Mouse (Mus musculus): ENCODE measurements around the gene Camk1g.

The Camk1g gene

DNA sequence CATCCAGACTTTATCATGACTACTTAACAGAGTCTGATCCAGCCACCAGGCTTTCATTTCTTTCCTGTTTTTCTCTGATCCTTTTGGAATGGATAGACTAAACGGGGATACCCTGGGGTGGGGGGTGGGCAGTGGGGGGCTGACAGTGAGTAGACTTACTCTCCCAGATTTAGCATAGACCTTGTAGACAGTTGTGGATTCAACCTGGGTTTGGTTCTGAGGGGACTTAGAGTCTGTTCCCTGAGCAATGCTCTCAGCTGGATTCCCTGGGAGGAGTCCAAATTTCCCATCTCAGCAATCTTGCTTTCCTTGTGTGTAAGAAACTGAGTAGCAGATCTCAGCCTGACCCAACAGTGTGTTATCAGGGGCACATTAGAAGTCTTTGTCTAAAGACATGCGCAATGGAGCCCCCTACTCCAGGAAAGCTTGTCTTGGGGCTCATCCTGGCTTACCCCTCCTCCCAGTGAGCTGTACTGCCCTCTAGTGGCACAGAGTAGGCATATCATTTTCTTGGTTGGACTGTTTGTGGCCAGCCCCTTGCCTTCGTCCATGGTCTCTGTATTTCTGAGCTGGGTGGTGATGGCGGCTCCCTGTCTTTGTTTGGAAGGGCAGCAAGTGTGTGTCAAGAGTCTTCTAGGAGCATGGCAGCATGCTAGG, 6.5 kb upstream of the Camk1g start:
- no peak for DNase-seq (ENCODE audit: low spot score in 2 of 2)

DNA sequence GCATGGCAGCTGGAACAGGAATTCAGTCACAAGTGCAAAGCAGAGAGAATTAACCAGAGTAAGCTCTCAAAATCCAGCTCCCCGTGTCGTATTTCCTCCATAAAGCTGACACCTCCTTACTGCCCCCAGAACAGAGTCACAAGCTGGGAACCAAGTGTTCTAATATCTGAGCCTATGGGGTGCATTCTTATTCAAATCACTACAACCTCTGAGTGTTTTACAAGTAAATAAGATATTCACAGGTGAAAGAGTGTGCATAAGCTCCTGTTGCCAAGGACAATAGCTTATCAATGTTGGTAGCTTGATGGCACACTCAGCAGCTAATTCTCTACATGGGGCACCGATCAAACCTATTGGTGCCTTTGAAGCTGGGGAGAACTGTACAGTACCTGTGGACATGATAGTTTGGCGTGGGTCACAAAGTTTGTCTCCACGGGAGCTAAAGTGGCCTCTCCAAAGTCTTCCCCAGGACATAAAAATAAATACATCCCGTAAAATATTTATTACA, 3.9 kb upstream of the Camk1g start:
- no peak for DNase-seq (ENCODE audit: low spot score in 2 of 2)

DNA sequence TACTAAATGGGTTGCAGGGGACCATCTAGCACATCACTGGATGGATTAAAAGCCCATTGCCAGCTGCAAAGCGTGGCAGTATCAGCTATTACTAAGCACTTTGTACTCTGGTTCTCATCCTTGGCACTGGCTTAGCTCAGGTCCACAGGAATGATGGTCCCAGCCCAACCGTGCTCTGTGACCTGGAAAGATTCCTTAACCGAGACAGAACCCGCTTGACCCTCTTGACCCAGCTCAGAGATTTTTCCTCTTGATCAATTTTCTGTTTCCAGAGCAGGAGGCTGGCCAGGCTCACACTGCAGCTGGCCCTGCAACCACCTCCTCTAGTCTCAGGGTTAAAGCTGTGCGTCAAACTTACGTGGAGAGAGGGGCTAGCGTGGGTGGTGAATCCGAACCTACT, 1.0 kb downstream of the Camk1g start:
- no peak for DNase-seq (ENCODE audit: low spot score in 2 of 2)

DNA sequence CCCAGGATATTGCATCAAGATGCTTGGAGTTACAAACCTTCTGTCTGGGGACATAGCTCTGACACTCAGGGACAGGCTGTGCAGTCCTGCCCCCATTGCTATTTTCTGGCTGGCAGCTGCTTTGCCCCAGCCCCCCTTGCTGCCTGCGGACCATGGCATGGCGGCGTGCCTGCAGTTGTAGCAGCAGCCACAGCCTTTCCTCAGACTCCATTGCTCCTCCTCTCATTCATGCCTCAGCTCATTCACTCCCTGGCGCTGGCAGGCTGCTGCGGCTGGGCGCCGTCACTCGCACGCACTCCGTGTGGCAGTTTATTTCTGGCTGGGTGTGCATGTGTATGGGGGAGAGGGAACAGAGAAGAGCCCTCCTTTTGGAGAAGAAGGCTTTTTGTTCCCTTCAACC, 2.0 kb downstream of the Camk1g start:
- DNase-seq (ENCODE audit: low spot score in 2 of 2): peak; percentile 57 to 62

DNA sequence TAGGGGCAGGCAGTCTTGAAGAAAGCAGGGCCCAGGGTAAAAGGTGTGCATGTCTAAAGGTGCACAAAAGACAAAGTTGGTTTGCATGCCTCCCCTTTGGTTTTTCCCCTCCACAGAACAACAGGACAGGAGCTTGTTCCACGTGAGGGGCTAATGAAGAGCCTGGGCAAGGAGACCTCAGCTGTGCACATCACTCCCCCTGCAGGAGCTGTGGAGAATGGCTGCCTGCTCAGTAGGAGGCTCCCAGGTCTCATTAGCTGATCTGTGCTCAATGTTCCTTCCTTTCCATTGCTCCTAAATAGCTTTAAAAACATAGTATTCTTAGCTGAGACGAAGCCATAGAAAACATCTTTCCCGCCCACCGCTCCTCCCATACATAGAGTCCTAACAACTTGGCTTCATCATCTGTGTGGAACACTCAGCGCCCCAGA, 6.3 kb downstream of the Camk1g start:
- DNase-seq (ENCODE audit: low spot score in 2 of 2): no peak

DNA sequence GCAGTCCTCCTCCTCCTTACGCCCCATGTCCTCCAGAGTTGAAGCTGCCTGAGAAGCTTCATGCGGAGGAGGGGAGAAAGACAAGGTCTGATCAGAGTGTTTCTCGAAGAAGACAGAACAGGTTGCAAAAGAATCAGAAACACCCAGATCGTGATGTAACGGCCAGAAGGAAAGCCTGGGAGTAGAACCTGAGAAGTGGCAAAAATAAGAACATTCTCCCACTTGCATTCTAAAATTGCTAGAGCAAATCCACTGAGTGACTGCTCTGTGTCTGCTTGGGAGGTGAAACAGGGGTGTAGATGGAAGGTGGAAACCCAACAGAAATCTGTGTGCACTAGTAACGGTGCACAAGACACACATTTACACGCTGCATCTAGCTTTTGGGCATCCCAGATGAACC, 8.0 kb downstream of the Camk1g start:
- DNase-seq (ENCODE audit: low spot score in 2 of 2): no peak

DNA sequence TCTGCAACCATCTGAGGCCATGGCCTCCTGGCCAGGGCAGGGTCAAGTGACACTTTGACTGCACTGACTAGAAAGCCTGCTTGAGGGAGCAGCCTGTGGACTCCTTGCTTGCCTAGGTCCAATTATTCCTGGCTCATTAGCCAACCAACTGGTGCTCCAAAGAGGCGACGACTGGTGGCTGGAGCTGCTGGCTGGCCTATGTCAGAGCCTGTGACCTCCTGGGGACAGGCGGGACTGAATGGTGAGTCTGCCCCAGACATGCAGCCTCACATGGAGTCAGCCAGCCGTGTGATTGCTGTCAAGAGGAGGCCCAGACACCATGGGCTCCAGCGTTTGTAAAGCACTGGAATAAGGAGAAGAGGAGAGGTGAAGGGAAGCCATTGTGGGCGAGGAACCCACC, 8.9 kb downstream of the Camk1g start:
- DNase-seq (ENCODE audit: low spot score in 2 of 2): no peak

DNA sequence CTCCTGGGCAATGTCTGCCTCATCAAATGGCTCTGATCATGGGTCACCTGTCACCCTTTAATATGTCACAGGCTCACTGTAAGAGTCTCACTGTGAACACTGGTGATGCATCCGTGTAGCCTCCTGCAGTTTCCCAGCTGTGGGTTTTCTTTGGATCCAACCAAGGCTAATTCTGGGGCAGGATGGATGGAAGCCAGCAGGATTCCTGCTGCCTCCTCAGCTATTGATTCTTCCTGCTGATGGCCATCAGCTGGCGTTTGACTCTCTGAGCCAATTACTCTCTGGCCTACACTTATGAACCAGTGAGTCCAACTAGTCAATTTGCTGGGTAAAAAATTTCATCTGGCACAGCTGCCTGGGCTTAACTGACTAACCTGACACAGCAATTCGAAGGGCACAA, 10.9 kb downstream of the Camk1g start:
- no peak for DNase-seq (ENCODE audit: low spot score in 2 of 2)

DNA sequence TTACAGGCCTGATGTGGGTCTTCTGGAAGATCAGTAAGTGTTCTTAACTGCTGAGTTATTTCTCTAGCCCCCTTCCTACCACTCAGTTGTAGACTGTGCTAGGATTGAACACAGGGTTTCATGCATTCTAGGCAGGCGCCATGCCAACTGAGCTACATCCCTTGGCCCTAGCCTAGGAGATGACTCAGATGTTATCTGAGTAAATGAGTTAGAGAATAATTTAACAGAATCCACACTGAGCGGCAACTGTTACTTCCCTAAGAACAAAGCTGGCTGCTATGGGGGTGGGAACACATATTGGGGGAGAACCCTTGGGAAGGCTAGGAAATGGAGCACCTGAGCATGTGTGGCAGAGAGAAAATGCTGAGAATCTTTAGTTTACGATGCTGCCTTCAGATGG, 18.5 kb downstream of the Camk1g start:
- no peak for DNase-seq (ENCODE audit: low spot score in 2 of 2)

DNA sequence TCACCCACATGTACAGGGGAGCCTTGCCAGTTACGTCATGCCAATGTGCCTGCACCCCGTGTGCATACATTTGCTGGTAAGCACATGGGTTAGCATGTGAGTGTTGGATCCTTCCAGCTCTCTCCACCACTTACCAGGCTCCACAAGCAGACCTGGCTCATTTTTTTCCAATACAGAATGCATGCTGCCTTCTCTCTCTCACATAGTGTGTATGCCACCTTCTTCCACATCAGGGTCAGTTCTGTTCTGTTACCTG, 19.6 kb downstream of the Camk1g start:
- DNase-seq (ENCODE audit: low spot score in 2 of 2): peak in 1 of 2 experiments; percentile 54

DNA sequence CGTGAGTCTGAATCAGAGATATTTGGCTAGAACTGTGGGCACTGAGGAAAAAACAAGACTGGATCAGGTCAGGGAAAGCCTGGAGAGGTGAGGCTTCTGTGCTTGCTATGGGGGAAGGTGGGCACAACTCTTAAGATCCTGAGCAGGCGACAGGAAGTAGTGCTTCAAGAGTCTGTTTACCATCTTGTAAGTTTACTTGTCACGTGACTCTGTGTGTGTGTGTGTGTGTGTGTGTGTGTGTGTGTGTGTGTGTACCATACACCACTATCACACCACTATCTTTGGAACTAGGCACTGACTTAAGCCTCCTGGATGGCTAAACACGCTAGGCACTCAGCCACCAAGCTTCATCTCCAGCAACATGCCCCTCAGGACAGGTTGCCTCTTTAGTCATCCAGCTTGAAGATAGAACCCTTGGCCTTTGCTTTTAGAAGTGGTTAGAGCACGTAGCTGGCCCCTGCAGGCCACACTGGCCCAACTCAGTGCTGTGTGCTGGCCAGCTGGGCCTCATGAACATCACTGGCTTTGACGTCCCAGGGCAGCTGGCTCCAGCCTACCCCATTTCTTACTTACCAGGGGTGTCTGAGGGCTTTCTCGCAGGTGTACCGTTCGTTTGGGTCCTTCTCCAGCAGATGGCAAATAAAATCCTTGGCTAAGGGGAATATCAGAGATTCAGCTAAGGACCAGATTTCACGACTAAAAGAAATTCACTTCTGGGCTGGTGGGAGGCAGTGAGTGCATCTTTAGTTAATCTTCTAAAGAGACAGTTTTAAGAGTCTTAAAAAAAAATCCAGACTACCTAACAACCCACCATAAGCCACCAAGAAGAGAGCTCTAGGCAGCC, 20.2 kb downstream of the Camk1g start:
- DNase-seq (ENCODE audit: low spot score in 2 of 2): no peak

DNA sequence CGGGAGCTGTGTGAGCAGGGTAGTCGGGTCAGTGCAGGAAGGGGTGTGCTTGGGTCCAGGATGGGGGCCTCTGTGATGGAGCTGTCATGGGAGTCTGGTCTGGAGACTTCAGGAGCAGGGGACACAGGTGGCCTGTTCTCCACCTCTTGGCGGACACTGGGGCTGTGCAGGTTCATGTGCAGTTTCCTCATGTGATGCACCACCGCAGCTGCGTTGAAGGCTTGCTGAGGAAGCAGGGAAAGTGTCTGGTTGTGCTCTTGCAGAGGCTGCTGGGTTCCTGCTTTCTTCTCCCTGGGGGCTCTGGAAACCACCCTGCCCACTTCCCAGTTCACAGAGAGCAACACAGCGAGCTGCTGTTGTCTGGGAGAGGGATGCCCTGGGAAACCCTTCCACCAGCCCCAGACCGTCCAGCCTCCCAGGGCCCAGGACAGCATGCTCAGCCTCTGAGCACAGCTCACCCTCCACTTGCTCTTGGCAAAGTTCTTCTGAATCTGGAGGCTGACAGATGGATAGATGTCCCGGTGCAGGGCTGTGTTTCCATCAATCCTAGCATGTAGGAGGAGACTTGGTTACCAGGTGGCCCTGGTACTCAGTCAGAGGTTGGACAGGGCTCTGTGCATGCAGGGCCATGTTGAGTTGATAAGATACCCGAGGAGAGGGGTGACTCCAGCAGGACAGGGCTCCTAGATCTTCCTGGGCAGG, 21.7 kb downstream of the Camk1g start:
- no peak for DNase-seq (ENCODE audit: low spot score in 2 of 2)

DNA sequence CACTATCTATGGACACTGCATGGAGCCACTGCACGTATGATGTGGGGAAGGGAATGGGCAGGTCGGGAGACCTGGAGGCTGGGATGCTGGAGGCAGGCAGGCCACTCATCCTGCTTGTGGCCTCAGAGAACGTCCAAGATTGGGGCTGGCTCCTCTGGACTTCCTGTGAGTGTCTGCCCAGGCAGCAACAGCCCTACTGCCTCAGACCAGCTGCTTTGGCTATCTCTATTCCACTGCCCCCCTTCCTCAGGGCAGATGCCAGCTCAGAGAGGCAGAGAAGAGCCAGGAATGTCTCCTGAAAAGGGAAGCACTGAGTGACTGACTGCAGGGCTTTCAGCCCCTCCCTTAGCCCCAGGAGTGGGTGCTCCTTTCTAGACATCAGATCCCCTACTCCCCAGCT, 23.2 kb downstream of the Camk1g start:
- DNase-seq (ENCODE audit: low spot score in 2 of 2): no peak

DNA sequence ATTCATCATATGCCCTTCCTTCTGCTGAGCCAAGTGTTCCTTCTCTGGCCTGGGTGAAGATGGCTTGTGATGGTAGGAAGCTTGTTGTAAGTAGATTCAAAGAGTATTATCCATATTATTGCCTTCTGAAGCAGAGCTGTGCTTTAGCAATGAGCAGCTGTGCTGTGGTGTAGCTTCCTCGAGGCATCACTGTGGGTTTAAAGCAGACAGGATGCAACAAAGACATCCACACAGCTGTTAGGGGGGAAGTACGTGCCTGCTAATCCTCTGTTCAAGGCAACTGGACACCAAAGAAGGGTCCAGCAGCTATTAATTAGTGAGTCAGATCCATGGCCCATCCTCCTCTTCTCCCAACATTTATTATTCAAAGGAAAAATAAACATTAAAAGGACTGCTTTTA, 25.1 kb downstream of the Camk1g start:
- no peak for DNase-seq (ENCODE audit: low spot score in 2 of 2)

DNA sequence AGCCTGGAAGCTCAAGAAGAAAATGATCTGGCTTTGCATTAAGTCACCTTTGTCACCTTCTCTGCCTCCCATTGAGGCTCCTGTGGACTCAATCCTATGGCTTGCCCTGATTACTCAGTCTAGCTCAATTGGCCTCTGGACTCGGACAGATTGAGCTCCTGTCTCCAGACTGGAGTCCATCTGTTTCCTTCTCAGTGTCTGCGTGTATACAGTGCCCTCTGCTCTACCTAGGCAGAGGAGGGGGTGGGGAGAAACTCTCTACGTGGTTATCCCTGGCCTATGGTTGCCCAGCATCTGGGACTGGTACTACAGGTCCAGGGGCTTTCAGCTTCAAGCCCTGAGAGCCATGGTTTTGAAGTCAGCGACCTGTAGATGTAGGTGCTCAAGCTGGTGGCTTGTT, 26.2 kb downstream of the Camk1g start:
- no peak for DNase-seq (ENCODE audit: low spot score in 2 of 2)

DNA sequence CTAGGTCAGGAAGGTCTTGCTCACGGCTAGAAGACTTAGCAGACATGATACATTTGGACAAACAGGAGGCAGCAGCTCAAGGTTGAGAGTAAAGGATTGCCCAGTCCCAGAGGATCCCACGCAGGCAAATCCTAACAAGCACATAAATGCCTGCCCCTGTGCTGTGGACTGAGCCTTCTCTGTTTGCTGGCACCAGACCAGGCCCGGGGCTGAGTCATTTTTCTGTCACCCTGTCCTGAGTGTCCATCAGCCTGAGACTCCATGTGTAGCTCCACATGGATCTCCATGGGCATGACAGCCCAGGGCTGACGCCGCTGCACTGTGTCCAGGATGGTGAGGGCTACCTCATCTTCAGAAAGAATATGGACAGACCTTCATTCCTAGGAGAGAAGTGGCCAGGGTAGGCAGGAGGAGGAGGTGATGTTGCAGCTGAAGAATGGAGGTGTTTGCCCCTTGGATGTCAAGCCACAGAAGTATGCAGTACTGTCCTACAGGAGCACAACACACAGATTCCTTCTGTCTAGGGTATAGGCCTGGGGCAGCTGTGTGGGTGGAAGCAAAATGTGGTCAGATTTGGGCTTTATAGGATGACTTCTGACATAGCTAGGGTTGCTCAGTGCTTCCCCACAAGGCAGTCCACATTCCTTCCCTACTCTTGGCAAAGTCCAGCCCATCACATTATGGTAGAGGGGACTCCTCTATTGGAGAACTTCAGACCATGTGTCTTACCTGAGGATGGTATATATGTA, 27.7 kb downstream of the Camk1g start:
- DNase-seq (ENCODE audit: low spot score in 2 of 2): no peak

DNA sequence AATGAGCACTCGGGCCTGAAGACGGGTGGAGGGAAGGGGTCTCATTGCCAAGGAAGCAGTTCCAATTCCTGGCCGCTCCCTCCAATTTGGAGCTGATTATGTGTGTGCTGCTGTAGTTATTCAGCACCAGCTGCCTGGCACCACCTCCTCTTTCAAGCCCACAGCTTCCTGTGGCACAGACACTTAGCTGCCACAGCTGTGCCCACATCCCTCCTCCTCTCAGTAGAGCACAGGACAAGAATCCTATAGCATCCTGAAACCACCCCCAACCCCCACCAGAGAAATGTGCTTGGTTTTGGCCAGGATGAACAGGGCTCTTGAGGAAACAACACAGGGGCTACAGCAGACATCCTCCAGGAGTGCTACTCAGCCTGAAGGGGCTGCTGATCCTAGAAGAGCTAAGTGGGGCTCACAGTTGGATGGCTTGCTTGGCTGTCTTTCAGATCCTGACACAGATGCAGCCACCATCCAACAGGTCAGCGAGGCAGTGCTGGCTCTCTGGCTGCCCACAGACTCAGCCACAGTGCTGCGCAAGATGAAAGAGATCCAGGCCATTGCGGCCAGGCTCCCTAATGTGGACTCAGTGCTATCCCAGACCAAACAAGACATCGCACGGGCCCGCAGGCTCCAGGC, 31.6 kb downstream of the Camk1g start:
- peak; percentile 40 to 65 for DNase-seq (ENCODE audit: low spot score in 2 of 2)

DNA sequence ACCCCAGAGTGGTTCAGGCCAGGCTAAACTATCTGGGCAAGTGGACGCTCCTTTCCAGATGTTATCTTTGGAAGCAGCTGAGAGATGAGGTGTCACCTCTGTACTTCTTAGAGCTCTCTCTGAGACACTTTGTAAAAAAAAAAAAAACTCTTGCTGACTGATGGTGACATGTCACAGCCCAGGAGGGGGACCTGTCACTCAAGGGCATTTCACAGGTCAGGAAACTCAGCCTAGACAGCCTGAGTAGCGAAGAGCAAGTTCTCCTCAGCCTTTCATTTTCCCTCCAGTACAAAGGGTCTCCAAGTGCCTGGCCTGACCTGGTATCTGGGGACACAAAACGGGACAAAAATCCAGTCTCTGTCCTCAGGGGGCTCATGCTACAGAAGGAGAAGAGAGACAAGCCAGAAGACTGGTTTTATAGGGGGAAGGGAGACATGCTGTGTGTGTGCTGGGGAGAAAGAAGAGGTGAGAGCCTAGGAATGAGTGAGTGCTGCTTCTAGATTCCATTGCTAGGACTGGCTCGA, 32.2 kb downstream of the Camk1g start:
- DNase-seq (ENCODE audit: low spot score in 2 of 2): no peak

DNA sequence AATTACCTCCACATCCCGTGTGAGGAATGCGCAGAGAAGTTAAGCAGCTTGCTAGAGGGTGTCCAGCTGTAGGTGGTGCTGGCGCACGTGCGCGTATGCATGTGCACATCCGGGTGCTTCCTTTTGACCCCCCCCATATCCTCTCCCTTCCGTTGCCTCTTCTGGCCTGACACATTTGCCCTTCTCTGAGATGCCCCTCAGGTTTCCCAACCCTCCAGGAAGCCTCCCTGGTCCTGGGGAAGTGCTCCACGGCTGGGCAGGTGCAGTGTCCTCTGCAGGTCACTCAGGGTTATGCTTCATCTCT, 33.1 kb downstream of the Camk1g start:
- DNase-seq (ENCODE audit: low spot score in 2 of 2): no peak

DNA sequence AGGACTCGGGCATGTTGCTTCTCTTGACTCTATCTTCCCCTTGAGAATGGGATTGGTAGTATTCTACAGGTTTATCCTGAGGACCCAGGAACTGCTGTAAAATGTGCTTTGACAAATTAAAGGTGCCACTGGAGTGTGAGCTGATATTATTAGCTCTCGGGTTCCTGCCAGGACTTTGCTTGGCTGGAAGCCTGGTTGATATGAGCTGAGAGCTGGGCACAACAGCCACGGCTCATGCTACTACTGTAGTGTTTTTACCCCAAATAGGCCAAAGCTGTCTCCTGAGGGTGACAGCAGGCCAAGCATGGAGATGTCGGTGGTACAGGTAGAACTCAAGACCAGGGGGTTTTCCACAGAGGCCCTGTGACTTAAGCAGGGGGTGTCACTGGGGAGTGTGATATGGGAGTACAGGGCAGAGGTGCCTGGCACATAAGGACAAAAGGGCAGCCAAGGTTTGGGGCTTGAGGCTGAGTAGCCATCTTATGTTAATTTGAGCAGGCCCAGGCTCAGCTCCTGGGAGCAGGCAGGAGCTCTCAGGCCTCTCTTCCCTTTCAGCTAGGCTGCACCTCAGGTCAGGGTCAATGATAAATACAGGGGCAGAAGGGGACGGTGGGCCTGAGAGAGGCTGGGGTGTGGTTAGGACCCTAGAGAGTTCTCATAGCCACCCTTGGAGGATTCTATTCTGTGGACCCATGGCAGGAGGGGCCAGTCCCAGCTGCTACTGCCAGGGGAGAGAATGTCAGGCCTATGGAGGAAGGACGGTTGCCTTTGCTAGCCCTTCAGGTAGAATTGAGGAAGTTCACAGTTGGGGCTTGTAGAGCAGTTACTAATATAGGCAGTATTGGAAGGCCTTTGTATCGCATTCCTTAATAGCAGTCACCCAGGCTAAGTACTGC, 33.7 kb downstream of the Camk1g start:
- DNase-seq (ENCODE audit: low spot score in 2 of 2): no peak

DNA sequence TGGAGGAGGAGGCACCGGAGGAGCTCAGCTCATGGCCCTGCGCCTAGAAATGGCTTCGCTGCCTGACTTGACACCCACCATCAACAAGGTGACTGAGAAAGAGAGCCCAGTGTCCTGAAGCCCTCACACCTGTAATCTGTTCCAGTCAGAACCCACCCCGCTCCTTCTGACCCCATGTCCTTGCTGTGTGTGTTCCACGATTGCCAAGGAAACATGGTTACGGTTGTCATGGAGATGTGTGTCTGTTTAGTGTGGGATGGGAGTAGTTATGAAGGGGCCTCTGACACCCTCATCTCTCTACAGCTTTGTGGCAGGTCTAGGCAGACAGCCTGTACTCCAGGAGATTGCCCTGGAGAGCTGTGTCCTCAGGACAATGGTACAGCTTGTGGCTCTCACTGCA, 35.6 kb downstream of the Camk1g start:
- DNase-seq (ENCODE audit: low spot score in 2 of 2): no peak
